Mouse (Mus musculus) forebrain, postnatal 0 days (tissue): ENCODE measurements at regions not wholly inside any gene's neighbourhood (a gene's known extent, or its start where the extent isn't known, plus 50 kb on each side); places are given as distances from the start of the nearest gene placed in this dataset.

Source experiments
- ATAC-seq: fragments of 200-750 bp; cut with Nextera tagmentation; 2 replicates; pipeline ENCODE4 v1.8.0; 2017; ENCODE audit warnings: mild to moderate bottlenecking, moderate library complexity
- DNase-seq: peaks from one replicate; pipeline ENCODE4 v3.0.0-alpha.2; 2015
- H3K27ac ChIP-seq: fragments of 300-500 bp; sonication (generic); 2 replicates; pipeline ENCODE4 v1.5.1; 2014; ENCODE audit warnings: low read depth, mild to moderate bottlenecking, antibody characterized with exemption, low read length, moderate library complexity, mixed read lengths
- H3K27me3 ChIP-seq: fragments of 300-500 bp; sonication (generic); 2 replicates; pipeline ENCODE4 v1.6.1; 2014; ENCODE audit warnings: mild to moderate bottlenecking, low read length, mixed read lengths; ENCODE audit not compliant: insufficient read depth
- H3K36me3 ChIP-seq: fragments of 300-500 bp; sonication (generic); 2 replicates; pipeline ENCODE4 v1.6.1; 2014; ENCODE audit warnings: mild to moderate bottlenecking, moderate library complexity; ENCODE audit not compliant: insufficient read depth
- H3K4me1 ChIP-seq: fragments of 300-500 bp; sonication (generic); 2 replicates; pipeline ENCODE4 v1.6.1; 2014; ENCODE audit warnings: antibody characterized with exemption; ENCODE audit not compliant: insufficient read depth
- H3K4me2 ChIP-seq: fragments of 300-500 bp; sonication (generic); 2 replicates; pipeline ENCODE4 v1.6.1; 2014; ENCODE audit warnings: low read depth, mild to moderate bottlenecking, moderate library complexity
- H3K4me3 ChIP-seq: fragments of 300-500 bp; sonication (generic); 2 replicates; pipeline ENCODE4 v1.5.1; 2014; ENCODE audit warnings: low read depth, low read length, mixed read lengths
- H3K9ac ChIP-seq: fragments of 300-500 bp; sonication (generic); 2 replicates; pipeline ENCODE4 v1.6.1; 2014; ENCODE audit warnings: mild to moderate bottlenecking
- H3K9me3 ChIP-seq: fragments of 300-500 bp; sonication (generic); 2 replicates; pipeline ENCODE4 v1.6.1; 2016; ENCODE audit warnings: low read length
- CTCF ChIP-seq: sonication (generic); IDR thresholded peaks from 2 replicates; pipeline ENCODE4 v1.5.1; 2016; ENCODE audit warnings: antibody characterized with exemption, control low read depth, low read depth
- WGBS: fragments of 180-500 bp; shearing (Covaris S2); extraction: QIAGEN DNeasy Blood & Tissue Kit; methylation state at CpG from one replicate; pipeline ENCODE4 v1.1.7; 2014; 5-methylcytosine and 5-hydroxymethylcytosine counted together

GRCm38 (mm10) chr11:63410921-63411320, 282.1 kb downstream of the Pmp22 start:
- no peak for DNase-seq
- Histone ChIP-seq H3K27ac (no peak overlapping the region), H3K9ac (no peak overlapping the region), H3K4me3 (no peak overlapping the region), H3K27me3 (no peaks in the 10 kb centered on the region; the same call in 1 of the 2 replicates), H3K4me2 (no peak overlapping the region), H3K9me3 (no peaks in the 10 kb centered on the region), H3K4me1 (peaks cover 7% of the 10 kb centered on the region; the same call in 1 of the 2 replicates), H3K36me3 (no peaks in the 10 kb centered on the region)
- 98% methylated on average over 4 of the region's 4 CpGs for WGBS
- ATAC-seq, result no peak
- no peak for TF ChIP-seq CTCF

- WGBS, result 6% methylated on average over 18 of the region's 18 CpGs
- no peak for ATAC-seq
- H3K9ac ChIP-seq, result peak overlapping the region; percentile 14; the same call in 1 of the 2 replicates
Observed at GRCm38 (mm10) chr11:63412364-63412991, 283.7 kb downstream of the Pmp22 start.

GRCm38 (mm10) chr11:63413106-63413505, 284.3 kb downstream of the Pmp22 start:
- Histone ChIP-seq H3K27ac (no peak overlapping the region), H3K36me3 (no peaks in the 10 kb centered on the region), H3K4me2 (peak overlapping the region; percentile 46), H3K4me3 (peak overlapping the region; percentile 24), H3K9ac (no peak overlapping the region), H3K9me3 (no peaks in the 10 kb centered on the region), H3K4me1 (peaks cover 7% of the 10 kb centered on the region; the same call in 1 of the 2 replicates), H3K27me3 (no peaks in the 10 kb centered on the region; the same call in 1 of the 2 replicates)
- 7% methylated on average over 13 of the region's 13 CpGs for WGBS
- DNase-seq (no peak), ATAC-seq (no peak)
- TF ChIP-seq CTCF, result no peak

More at GRCm38 (mm10) chr11:63412364-63412991, 283.7 kb downstream of the Pmp22 start:
- H3K36me3 ChIP-seq, result no peaks in the 10 kb centered on the region
- no peaks in the 10 kb centered on the region for H3K9me3 ChIP-seq
- H3K27ac ChIP-seq, result no peak overlapping the region
- H3K4me1 ChIP-seq, result peaks cover 7% of the 10 kb centered on the region; the same call in 1 of the 2 replicates
- H3K27me3 ChIP-seq, result no peaks in the 10 kb centered on the region; the same call in 1 of the 2 replicates
- peak overlapping the region; percentile 46 for H3K4me2 ChIP-seq
- DNase-seq, result no peak
- H3K4me3 ChIP-seq, result peak overlapping the region; percentile 24
- TF ChIP-seq CTCF, result no peak

GRCm38 (mm10) chr11:63413621-63414020, 284.8 kb downstream of the Pmp22 start:
- no peak for TF ChIP-seq CTCF
- Histone ChIP-seq H3K4me3 (no peak overlapping the region), H3K27me3 (no peaks in the 10 kb centered on the region; the same call in 1 of the 2 replicates), H3K36me3 (no peaks in the 10 kb centered on the region), H3K9ac (no peak overlapping the region), H3K27ac (no peak overlapping the region), H3K4me2 (no peak overlapping the region), H3K9me3 (no peaks in the 10 kb centered on the region), H3K4me1 (peaks cover 7% of the 10 kb centered on the region; the same call in 1 of the 2 replicates)
- ATAC-seq, result no peak
- WGBS, result 51% methylated on average over 4 of the region's 4 CpGs
- DNase-seq, result no peak

GRCm38 (mm10) chr11:63418042-63418776, 289.4 kb downstream of the Pmp22 start:
- H3K4me1 ChIP-seq, result no peaks in the 10 kb centered on the region
- H3K9me3 ChIP-seq, result no peaks in the 10 kb centered on the region
- ATAC-seq (no peak), DNase-seq (no peak)
- no peak overlapping the region for H3K4me3 ChIP-seq
- no peak for TF ChIP-seq CTCF
- H3K9ac ChIP-seq, result no peak overlapping the region
- no peak overlapping the region for H3K27ac ChIP-seq
- 88% methylated on average over 5 of the region's 5 CpGs for WGBS
- no peaks in the 10 kb centered on the region for H3K36me3 ChIP-seq
- no peak overlapping the region for H3K4me2 ChIP-seq
- no peaks in the 10 kb centered on the region for H3K27me3 ChIP-seq

- WGBS, result 90% methylated on average over 3 of the region's 3 CpGs
- TF ChIP-seq CTCF, result no peak
- Histone ChIP-seq H3K27ac (no peak overlapping the region), H3K4me2 (no peak overlapping the region), H3K36me3 (no peaks in the 10 kb centered on the region), H3K27me3 (no peaks in the 10 kb centered on the region), H3K9ac (no peak overlapping the region), H3K4me1 (no peaks in the 10 kb centered on the region), H3K4me3 (no peak overlapping the region), H3K9me3 (no peaks in the 10 kb centered on the region)
- DNase-seq (no peak), ATAC-seq (no peak)
Observed at GRCm38 (mm10) chr11:63420341-63420740, 291.6 kb downstream of the Pmp22 start.

- no peak overlapping the region for H3K9ac ChIP-seq
- no peak overlapping the region for H3K4me3 ChIP-seq
- H3K4me1 ChIP-seq, result no peaks in the 10 kb centered on the region
- H3K9me3 ChIP-seq, result no peaks in the 10 kb centered on the region
- no peaks in the 10 kb centered on the region for H3K36me3 ChIP-seq
- no peak for DNase-seq
- no peak for ATAC-seq
- H3K27me3 ChIP-seq, result no peaks in the 10 kb centered on the region
- H3K4me2 ChIP-seq, result no peak overlapping the region
- H3K27ac ChIP-seq, result no peak overlapping the region
- TF ChIP-seq CTCF, result no peak
- 81% methylated on average over 3 of the region's 3 CpGs for WGBS
Observed at GRCm38 (mm10) chr11:63422069-63422468, 293.3 kb downstream of the Pmp22 start.
